Mouse (Mus musculus): ENCODE measurements around the gene Cdkl5.
"Not testable (repeated sequence)": the region's sequence is repeated elsewhere in the genome, so short reads cannot be mapped to it uniquely, and the experiment has no call there.

Gene Cdkl5

DNA sequence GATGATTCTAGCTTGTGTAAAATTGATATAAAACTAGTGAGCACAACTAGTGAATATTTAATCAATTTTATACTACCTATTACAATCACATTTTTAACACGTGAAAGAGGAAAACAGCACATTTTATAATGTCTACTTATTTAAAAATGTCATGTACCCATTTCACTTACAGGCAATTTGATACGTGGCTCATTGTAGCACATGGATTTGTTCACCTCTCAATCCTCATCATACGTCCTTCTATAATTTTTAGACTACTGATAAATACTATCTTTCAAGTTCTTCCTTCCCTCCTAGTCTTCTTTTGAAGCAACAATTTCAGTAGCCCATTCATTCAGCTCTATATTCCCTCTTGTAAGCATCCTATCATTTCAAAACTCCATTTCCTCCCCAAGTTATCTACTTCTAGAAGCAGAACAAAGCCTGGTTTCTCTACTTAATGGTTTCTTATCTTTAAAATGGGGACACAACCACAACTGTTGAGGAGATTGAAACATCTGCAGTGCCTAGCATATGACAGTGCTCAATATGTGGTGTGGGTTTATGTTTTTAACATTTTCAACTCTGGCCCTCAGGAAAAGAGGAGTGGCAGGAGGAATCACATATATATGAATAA, 75.4 kb downstream of the Cdkl5 start:
- DNase-seq (ENCODE audit: low read depth, low spot score), result no peak

DNA sequence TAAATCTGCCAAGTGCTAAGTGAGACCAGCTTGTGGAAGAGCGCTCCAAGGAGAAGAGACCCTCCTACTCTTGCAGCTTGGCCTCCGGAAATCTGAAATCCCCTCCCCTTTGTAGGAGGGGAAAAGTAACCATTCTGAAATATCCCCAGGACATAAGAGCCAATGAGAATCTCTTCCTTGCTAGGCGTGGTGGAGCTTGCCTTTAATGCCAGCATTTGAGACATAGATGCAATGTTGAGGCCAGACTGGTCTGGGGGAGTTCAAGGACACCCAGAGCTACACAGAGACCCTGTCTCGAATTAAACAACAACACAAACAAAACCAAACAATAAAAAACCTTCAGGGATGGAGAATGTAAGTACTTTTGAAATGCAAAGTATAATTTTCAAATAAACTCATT, 87.6 kb downstream of the Cdkl5 start, which contains the start of gene Gja6:
Gja6 (minus strand) TSS at position 101 of the 400 bp plus-strand sequence.
- no peak for DNase-seq (ENCODE audit: low read depth, low spot score)

DNA sequence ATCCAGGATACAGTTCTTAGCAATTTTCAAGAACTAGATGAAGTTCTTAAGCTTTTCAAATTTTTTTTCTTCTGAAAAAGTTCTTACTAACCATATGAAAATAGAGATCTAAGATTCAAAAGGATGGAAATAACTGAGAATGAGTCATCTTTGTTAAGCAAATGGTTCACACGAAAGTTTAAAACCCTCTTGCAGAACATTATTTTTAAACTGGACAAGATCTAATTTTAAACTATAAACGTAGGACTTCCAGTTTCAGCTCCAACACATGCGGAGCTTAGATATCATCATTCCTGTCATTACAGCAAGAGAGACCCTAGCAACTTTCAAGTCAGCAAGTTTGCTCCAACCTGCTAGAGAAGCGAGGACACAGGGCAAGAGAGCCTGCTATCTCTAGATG, 88.0 kb downstream of the Cdkl5 start:
- no peak for DNase-seq (ENCODE audit: low read depth, low spot score)

DNA sequence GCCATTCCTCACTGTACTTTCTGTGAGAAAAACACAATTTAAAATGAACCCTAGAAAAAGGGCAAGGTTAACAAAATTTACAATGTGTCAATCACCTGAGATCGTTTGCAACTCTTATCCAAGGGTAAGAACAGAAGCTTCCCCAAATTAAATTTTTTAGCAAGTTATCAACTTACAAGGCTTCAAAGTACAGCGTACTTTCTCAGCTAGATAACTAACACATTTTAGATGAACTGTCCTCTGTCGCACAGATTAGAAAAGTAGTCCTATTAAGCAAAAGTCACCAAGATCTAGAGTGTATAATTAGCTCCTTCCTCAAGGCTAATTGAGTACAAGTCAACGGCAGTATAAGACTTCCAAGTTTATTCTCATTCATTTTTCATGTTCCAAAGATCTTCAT, 88.6 kb downstream of the Cdkl5 start:
- no peak for DNase-seq (ENCODE audit: low read depth, low spot score)

DNA sequence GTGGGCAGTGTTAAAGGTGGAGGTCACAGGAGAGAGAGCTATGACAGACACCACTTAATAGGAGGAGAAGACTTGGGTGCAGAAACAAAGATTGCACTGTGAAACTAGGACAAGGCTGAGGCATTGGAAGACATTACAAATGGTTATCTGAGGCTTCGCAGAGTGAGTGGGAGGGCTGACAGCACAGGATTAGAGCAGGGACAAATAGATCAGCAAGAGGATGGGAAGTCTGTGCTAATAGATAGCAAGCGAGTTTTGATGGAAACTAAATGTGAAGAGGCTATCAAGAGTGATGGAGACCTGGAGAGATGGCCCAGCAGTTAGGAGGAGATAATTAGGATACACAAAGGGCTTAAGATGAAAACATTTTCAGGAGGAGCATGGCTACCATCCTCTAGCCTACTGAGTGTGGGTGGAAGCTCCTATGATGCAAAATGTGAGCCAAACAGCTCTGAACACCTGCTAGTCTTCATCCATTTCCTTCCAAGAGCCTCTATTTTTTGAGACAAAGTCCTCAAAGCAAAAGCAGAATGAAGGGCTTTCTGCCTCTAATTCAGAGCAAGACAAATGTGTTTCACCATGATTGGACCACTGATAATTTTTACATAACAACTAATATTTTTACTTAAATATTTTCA, 89.3 kb downstream of the Cdkl5 start:
- DNase-seq (ENCODE audit: low read depth, low spot score), result no peak

DNA sequence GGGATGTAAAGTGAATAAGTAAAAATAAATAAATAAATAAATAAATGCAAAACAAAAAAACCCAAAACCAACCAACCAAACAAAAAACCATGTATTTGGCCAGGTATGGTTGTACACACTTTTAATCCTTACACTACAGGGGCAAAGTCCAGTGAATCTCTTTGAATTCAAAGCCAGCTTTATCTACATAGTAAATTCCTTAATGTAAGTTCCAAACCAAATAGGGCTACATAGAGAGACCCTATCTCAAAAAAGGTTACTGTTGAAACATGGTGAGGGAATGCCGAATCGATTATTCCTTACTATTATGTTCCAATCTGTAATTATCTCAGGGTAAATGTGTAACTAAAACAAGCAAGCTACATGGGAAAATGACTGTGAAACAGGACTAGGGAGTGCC, 93.4 kb downstream of the Cdkl5 start:
- DNase-seq (ENCODE audit: low read depth, low spot score), result no peak

DNA sequence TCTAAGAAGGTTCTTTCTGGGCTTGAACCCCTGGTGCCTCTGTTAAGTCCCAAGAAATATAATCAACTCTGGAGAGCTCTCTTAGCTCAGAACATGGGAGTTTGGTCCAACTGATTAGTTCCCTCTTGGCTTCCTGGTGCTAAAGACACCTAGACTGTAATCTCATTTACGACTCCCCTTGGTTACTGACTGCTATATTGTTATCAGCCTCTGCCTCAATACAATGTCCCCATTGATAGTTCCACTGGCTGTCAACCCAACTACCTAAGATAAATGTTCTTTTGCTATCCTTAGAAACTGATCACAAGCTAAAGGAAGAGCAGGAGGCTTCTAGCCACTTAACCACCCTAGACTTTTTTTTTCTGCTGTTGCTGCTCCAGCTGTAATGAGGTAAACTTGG, 102.4 kb downstream of the Cdkl5 start:
- DNase-seq (ENCODE audit: low read depth, low spot score), result no peak

DNA sequence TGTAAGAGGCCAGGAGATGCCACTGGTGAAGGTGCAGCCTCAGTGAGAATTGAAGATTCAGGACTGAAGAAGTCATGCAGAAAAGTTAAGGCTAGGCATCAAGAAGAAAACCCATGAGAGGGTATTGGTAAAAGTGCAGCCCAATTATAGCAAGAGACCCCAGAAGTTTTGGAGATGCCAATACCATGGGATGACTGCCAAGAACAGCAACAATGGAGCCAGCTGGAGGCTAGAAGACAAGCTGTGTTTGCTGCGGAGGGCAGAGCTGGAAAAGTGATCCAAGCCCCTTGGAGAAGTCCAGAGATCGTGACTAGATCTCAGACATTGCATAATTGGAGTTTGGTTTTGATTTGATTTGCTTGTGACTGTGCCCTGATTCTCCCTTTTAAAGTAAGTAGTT, 108.2 kb downstream of the Cdkl5 start:
- no peak for DNase-seq (ENCODE audit: low read depth, low spot score)

DNA sequence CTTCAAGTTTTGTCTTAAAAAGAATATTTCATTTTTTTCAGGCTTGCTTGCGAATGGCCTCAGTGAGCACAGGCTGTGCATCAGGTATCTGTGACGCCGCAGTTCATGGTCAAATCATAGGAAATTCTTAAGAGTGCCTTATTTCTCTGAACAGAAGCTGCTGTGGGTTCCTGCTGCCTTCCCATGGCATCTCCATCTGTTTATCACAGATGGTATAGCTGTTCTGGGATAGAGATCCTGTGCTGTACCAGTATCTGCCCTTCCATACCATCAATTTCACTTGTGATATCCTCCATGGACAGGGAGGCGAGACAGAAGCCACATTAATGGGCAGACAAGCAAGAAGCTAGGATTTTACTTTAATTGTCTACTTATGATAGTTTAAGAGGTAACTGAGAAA, 127.9 kb downstream of the Cdkl5 start:
- no peak for DNase-seq (ENCODE audit: low read depth, low spot score)

DNA sequence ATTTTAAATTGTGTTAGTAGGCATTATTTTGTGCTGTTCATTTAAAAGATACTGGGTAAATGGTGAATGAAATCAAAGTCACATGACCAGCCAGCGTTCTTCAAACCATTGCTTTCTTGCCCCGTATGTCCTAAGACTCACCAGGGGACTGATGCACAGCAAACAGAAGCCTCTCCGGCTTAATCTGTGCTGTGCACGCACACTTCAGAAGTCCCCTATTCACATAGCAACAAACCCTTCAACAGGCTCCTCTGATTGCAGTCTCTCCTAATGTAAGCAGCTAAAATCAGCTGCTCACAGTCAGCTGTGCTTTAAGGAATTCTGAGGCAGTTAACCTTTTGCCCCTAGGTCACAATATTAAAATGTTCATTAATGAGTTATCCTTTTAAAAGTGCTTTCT, 129.5 kb downstream of the Cdkl5 start:
- DNase-seq (ENCODE audit: low read depth, low spot score), result no peak

DNA sequence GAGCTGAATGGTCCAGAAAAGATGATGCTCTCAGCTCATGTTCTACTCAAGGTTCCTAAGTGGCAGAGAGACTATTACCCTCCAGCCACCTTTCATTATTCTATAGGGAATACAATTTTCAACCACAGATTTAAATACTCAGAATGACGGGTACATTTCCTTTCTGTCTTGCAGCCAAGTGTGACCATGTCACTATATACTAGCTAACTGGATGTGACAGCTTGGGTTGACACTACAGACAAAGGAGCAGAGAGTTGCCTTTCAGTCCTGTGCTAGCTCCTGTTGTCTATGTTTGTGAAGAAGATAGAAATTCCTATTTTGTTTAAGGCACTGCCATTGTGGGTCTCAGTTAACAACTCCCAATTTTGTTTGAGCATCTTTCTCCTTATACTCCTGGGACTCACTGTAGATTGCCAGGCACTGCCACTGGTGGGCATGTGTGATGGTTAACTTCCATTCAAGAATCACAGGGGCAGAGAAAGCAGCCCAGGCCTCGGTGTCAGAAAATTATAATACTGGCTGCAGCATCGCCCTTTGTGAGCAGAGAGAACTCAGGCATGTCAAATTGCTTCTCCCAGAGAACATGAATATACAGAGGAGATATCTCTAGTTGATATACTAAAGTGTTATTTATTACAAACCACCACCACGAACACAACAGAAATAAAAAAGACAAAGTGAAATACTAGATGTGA, 130.7 kb downstream of the Cdkl5 start:
- DNase-seq (ENCODE audit: low read depth, low spot score), result no peak

DNA sequence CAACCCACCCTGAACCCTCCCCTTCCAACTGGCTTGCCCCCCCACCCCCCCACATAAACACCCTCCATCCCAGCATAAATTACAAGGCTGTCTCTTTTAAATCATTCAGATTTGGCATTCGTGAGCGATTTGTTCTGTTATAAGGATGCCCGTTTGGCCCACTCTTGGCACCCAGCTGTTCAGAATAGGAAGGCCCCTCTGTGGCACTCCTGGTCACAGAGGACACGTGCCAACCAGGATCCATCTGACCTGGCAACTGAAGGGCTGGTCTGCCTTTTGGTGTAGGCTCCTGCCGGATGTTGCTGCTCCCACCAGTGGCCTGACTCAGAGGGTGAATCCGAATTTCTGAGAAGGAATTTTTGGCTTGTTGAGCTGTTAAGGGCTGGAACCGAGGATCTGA, 186.3 kb downstream of the Cdkl5 start:
- DNase-seq (ENCODE audit: low read depth, low spot score), result no peak

DNA sequence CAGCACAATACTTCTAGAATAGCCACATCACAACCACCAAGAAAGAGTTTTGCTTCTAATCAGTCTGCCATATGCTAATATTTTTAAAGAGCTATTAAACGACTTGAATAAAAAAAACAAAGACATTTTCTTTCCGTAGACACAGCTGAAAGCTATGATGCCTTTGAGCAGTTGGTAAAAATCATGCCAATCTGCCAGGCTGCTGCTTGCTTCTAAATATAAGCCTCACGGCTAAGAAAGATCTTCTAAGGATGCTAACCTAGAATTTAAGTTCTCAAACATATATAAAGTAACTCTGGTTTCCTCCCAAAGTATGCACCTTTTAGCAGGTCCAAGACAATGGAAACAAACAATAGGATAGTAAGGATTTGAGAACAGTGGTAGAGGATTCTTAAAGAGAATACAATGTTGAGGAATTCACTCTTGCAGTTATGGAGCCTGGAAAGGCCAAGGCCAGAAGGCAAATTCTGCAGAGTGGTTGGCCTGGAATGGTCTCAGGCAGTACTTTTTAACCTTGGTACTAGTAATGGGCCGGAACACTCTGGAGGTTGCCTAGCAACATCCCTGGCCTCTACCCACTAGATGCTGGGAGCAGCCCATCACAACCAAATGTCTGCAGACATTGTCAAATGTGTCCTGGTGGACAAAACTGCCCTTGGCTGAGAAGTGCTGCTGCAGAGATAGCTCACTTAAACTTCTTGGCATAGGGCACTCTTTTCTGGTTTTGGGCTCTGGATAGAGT, 189.9 kb downstream of the Cdkl5 start:
- no peak for DNase-seq (ENCODE audit: low read depth, low spot score)

DNA sequence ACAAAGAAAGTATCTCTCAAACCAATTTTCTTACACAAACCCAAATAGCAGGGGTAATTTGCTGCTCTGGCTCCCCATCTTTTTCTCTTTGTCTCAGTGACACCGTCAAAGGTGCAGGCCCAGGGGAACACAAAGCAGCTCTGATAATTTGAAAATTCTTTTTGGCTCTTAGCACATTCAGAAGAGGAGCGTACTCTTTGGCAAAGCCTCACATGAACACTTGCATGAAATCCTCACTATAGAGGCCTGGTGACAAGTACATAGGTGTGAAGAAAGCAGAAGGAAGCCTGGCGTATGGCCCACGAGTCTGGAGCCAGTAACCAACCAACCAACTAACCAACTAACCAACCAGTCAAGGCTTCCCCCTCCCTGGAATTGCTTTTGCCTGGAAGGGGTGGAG, 199.6 kb downstream of the Cdkl5 start:
- DNase-seq (ENCODE audit: low read depth, low spot score), result no peak

DNA sequence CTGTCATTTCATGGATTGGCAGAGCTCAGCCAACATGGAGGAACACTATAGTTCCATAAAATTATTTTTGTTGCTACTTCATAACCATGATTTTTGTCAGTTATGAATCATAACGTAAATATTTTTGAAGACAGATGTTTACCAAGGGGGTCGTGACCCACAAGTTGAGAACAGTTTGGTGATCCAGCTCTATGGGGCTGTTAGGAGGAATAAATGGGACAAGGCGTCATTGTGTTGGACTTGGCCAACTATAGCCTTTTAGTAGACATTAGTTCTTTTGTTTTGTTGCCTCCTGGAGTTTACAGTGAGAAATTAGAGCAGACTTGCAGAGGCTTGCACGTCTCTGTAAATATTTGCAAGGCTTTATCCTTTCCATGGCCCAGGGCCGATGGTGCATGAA, 212.2 kb downstream of the Cdkl5 start:
- DNase-seq (ENCODE audit: low read depth, low spot score), result no peak

DNA sequence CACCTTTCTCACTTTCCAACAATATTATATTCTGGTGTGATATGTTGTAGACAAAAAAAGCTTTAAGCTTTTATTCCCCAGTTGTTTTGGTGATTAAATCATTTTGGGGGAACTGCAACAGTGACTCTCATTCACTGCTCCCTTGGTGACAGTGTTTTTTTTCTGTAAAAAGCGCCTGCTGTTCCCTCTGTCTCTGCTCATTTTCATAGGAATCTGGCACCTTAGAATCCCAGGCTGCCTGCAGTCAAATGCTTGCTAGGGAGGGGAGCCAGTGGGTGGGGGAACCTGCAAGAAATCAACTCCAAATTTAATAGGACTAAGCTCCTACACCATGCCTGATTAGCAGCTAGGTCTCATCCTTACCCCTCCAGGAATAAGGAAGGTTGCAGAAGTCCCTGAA, 221.5 kb downstream of the Cdkl5 start:
- DNase-seq (ENCODE audit: low read depth, low spot score), result no peak

DNA sequence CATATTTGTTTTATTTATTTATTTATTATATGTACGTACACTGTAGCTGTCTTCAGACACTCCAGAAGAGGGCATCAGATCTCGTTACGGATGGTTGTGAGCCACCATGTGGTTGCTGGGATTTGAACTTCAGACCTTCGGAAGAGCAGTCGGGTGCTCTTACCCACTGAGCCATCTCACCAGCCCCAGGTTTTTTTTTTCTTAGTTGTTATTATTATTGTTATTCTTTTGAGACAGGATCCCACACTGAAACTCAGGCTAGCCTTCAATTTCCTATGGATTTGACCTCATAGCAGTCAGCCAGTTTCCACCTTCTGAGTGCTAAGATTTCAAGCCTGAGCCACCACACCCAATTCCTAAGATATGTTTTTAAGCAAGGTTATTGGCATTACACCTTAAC, 224.9 kb downstream of the Cdkl5 start:
- not testable (repeated sequence) for DNase-seq (ENCODE audit: low read depth, low spot score)

DNA sequence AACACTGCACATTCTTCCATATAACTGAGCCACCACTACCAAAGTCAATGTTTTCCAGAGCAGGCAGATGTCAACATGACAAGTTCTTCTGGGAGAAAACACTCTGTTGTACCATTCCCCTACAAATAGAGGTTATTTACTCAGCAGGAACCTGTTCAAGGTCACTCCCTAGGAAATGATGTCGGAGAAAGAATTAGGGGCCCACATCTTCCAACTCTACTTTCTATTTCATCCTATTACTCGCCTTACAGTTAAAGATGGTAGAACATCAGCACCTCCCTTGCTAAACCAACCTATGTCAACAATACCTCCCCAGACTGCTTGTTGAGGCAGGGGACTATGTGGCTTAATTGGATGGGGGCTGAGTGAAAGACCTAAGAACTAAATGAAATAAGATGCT, 226.8 kb downstream of the Cdkl5 start, which contains the start of gene Rs1:
Rs1 (plus strand) TSS at position 301 of the 400 bp plus-strand sequence.
- DNase-seq (ENCODE audit: low read depth, low spot score), result no peak

DNA sequence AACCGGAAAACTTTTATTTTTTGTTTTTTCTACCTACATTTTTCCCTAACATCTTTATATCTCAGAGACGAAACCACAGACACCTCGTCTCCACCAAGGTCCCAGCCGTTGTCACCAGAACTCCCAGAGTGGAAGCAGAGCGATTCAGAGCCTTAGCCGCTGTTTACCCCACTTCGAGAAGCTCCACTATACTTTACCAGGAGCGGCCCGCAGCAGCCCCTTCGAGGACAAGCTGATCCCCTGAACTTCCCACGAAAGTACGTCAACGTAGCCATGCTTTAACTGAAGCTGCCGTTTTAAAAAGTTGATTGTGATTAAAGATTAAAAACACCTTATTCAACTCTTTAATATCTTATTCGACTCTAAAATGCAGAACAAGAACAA, 228.3 kb downstream of the Cdkl5 start:
- DNase-seq (ENCODE audit: low read depth, low spot score), result no peak

DNA sequence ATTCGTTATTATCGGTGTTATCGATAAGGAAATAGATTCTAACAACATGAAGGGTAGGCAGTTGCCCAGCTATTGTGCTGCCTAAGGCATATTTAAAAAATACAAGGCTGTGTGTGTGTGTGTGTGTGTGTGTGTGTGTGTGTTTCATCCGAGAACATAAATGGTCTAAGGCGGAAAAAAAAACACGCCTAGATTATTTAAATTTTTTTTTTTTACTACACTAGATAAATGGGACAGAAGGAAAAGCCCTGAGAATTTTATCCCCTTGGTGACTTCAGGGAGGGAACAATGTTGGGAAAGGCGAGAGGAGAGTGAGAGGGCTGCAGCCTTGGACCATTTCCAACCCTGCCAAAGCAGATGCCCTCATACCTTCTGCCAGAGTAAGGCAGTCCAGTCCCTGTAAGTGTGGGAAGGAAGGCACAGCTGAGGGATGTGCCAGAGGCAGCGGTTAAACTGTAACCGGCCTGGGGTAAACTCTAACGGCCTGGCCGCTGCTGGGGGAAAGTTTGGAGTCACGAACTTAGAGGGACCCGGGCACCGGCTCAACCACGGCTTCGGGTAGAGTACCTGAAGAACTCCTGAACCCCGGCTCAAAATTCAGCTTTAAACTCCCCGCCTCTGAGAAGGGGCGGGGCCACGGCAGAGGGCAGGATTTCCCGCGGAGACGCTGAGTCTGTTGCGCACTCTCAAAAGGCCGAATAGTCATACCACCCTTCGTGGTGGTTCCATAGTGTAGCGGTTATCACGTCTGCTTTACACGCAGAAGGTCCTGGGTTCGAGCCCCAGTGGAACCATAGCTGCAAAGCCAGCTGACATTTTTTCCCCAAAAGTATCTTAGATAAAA, 228.9 kb downstream of the Cdkl5 start:
- peak; percentile 87 for DNase-seq (ENCODE audit: low read depth, low spot score)

DNA sequence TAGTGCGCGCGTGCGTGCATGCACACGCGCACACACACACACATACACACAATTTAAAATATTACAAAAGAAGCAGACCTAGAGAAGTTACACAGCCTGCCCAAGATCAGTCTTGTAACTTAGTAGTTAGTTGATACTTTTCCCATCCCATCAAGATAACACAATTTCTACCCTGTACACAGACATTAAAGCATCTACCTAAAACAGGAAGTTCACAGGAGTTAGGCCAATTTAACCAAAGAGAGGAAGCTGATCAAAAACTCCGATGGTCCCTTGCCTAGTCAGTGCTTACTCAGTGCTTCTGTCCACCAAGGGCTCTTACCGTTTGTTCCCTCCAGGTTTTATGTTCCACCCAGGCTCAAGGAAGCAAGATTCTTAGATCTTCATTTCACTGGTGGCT, 243.7 kb downstream of the Cdkl5 start:
- no peak for DNase-seq (ENCODE audit: low read depth, low spot score)

DNA sequence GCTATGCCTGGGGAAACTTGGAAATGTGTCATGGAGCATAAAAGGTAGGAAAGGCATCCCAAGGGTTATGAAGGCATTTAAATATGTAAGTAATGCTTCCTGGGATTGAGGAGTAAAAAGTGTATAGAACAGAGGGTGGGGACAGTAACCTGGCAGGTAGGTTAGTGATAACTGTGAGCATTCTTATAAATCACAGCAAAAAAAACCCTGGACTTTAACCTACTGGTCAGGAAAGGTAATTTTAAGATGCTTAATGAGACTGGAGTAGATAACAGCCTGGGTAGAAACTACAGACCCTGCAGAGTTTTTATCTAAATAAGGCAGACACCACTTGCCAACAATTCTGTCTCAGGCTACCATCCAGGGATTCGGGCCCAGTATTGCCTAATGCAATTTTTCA, 245.9 kb downstream of the Cdkl5 start:
- DNase-seq (ENCODE audit: low read depth, low spot score), result no peak
